Mouse (Mus musculus) monocyte, adult 5-6 weeks (primary cell): Measurements from ENCODE around the gene Cyb561d2. TPM values are rescaled to one million over a fixed set of nuclear protein-coding genes. Genes with fewer than 3 reads are reported as not detected.

Source experiments
- ATAC-seq: fragments of 153-309, 156-312 bp; replicated peaks from 2 replicates; pipeline ENCODE4 v1.8.0; 2017; ENCODE audit warnings: mild to moderate bottlenecking; ENCODE audit not compliant: low TSS enrichment, insufficient number of reproducible peaks, severe bottlenecking, poor library complexity, low FRiP score
- total RNA-seq: library from RNA; stranded (forward); fragments of 200-1000, 200-491, 200-594 nt; gene quantifications from 3 replicates; pipeline ENCODE4 v1.2.3, GENCODE M21; 2017

Cyb561d2 gene
- total RNA-seq = 8.0 to 27.2 TPM (median 14.4 TPM) in 3 replicates

GRCm38 (mm10) chr9:107541474-107542351 is at the start of gene Cyb561d2, which contains the start of gene Nprl2:
Gene Cyb561d2 (minus strand): TSS chr9:107542193.
Gene Nprl2 (plus strand): TSS chr9:107542226.
- ATAC-seq = peak; percentile 82

GRCm38 (mm10) chr9:107590773-107591060 is 48.7 kb upstream of the Cyb561d2 start:
- no peak for ATAC-seq

DNA sequence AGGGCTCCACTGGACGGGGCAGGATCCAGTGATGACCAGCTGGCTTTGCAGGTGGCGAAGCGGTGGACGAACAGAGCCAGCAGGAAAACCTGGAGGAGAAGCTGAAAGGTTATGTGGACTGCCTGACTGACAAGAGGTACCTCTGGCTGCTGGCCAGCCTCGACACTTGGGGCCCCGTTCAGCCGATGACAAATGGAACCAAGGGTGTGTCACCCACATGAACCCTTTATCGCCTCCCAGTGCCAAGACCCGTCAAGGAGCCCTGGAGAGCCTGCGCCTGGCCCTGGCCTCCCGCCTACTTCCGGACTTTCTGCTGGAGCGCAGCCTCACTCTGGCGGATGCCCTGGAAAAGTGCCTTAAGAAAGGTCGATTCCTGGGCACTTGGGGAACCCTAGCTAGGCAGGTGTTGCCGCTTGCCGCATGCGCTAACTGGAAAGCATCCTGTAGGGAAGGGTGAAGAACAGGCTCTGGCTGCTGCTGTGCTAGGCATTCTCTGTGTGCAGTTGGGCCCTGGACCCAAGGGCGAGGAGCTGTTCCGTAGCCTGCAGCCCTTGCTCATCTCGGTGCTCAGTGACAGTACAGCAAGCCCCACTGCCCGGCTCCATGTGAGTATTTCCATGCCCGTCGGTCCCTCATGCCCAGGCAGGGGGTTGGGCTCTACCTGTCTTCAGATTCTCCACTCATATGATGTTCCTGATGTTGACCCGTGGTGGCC is 48.2 kb upstream of the Cyb561d2 start:
- ATAC-seq = no peak

- no peak; the same call in 1 of the 2 replicates for ATAC-seq
Measured at GRCm38 (mm10) chr9:107587833-107588639, 46.0 kb upstream of the Cyb561d2 start.

DNA sequence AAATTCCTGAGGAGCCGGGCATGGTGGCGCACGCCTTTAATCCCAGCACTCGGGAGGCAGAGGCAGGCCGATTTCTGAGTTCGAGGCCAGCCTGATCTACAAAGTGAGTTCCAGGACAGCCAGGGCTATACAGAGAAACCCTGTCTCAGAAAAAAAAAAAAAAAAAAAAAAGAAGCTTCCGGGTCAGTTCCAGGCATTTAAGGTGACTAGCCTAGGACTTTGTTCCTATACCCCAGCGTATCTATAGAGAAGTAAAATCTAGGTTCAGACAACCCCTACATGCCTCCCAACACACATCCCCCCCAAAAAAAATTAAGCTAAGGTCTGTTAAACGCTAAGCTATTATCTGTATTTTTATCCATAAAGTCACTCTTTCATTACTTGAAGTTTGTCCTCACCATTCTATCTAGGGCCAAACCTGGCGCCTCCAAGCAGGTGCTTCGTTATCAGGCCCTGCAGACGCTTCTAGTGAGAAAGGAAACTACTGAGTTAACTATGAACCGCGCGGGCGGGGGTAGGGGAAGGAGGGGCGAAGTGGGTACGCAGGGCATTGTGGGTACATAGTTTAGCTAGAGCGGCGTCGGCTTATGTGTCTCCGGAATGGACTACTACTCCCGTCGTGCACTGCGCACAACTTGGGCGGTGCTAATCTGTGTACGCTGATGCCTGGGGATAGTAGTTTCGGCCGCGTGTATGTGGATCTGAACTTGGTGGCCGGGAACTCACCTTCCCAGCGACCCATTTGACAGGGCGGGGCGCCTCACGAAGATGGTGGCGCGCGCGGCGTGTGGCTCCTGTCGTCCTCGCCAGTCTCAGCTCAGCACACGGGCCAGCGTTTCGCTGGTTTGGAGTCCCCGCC is 45.2 kb upstream of the Cyb561d2 start, which contains the start of gene Ifrd2:
Gene Ifrd2, plus strand, starts transcription at position 669 of the 859 bp plus-strand sequence.
- peak; percentile 97 for ATAC-seq

- no peak for ATAC-seq
Measured at GRCm38 (mm10) chr9:107586504-107586903, 44.5 kb upstream of the Cyb561d2 start.

DNA sequence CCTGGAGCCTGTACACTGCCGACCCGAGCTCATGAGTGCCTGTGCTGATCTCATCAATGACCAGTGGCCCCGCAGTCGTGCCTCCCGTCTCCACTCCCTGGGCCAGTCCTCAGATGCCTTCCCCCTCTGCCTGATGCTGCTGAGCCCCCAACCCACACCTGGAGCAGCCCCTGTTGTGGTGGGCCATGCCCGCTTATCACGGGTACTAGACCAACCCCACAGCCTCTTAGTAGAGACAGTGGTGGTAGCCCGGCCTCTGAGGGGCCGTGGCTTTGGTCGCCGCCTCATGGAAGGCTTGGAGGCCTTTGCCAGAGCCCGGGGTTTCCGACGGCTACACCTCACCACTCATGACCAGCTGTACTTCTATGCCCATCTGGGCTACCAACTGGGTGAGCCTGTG is 41.2 kb upstream of the Cyb561d2 start:
- ATAC-seq = no peak

- no peak for ATAC-seq
Measured at GRCm38 (mm10) chr9:107582509-107583062, 40.6 kb upstream of the Cyb561d2 start.

DNA sequence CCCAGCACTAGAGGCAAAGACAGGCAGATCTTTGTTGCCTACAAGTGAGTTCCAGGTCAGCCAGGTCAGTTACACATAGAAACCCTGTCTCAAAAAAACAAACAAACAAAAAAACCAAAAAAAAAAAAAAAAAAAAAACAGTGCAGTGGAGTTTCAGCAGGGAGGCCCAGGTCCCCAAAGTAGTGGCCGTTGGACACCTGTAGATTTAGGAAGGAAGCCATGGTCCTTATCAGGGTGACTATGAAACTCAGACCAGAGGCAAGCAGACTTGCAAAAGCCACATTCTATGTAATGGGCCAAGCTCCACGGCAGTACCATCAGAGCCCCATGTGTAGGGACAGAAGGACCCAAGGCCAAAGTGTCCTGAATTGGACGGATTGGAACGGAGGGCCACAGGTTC is 39.6 kb upstream of the Cyb561d2 start:
- ATAC-seq = no peak

GRCm38 (mm10) chr9:107580501-107581317 is 38.7 kb upstream of the Cyb561d2 start, which contains the start of gene Hyal3:
Gene Hyal3 (plus strand): TSS chr9:107580818.
- peak; percentile 79 for ATAC-seq

- no peak for ATAC-seq
Measured at GRCm38 (mm10) chr9:107579023-107579900, 37.3 kb upstream of the Cyb561d2 start.

- no peak for ATAC-seq
Measured at GRCm38 (mm10) chr9:107578587-107578986, 36.6 kb upstream of the Cyb561d2 start, which contains the start of gene Naa80. Gene Naa80 (plus strand): TSS chr9:107578887.

DNA sequence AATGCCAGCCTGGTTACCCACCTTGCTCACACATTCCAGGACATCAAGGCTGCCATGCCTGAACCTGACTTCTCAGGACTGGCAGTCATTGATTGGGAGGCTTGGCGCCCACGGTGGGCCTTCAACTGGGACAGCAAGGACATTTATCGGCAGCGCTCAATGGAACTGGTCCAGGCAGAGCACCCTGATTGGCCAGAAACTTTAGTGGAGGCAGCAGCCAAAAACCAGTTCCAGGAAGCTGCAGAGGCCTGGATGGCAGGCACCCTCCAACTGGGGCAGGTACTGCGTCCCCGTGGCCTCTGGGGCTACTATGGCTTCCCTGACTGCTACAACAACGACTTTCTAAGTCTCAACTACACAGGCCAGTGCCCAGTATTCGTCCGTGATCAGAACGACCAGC is 35.9 kb upstream of the Cyb561d2 start:
- no peak for ATAC-seq

GRCm38 (mm10) chr9:107576357-107577107 is 34.5 kb upstream of the Cyb561d2 start, which contains the start of gene Hyal1:
Gene Hyal1 (plus strand): TSS chr9:107576927.
- ATAC-seq = no peak

DNA sequence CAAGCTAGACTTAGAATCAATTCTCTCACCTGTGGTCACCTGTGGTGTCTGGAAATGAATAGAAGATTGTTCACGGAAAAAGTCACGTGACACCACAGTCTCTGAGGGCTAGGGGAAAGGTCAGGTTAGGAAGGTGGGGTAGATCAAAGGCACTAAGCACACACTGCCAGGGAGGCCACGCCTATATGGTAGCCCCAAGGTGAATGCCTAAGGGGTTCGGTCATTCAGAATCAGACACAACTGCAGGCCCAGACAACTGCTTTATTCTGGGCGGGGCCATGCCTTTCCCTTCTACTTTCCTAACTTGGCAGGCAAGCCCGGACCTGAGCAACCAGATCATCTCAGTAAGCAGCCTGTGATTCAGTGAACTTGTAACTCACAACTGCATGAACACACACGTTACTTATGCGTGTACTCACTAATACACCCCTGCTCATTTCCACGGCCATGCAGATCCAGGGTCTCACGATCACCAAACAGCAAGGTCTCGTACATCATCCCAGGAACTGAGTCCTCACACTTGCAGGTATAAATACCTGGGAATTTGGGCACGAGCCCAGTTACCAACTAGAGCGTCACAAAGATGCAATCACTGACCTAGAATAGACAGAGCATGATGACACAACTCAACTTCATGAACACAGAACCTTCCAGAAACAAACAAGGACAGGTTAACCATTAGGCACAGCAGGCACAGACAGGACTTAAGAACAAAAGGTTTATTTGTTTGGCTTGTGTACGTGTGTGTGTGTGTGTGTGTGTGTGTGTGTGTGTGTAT is 33.8 kb upstream of the Cyb561d2 start:
- ATAC-seq = no peak
